Mouse (Mus musculus): ENCODE data around the gene Elovl6. TPM values are rescaled to one million over a fixed set of nuclear protein-coding genes. Genes with fewer than 3 reads are reported as not detected.

The Elovl6 gene
- polyA plus RNA-seq, 1 experiment from 2014 or later, result 48.7 TPM

- Histone ChIP-seq H3K27me3 (ENCODE audit: control insufficient read depth, insufficient read depth, low read length) (no peaks in the 10 kb centered on the region), H3K36me3 (replicated peaks; ENCODE audit: control insufficient read depth, insufficient read depth, low read depth, low read length) (no peaks in the 10 kb centered on the region), H3K4me3 (ENCODE audit: low read depth, low read length) (no peak overlapping the region), H3K4me2 (ENCODE audit: low read depth, low read length) (no peak overlapping the region), H3K9ac (replicated peaks; ENCODE audit: low read length) (no peak overlapping the region), H3K9me3 (replicated peaks; ENCODE audit: control insufficient read depth, low read length) (no peaks in the 10 kb centered on the region), H3K4me1 (ENCODE audit: control insufficient read depth, insufficient read depth, low read length) (no peaks in the 10 kb centered on the region), H3K27ac (replicated peaks; ENCODE audit: low read depth, low read length) (no peak overlapping the region)
- ATAC-seq (replicated peaks; ENCODE audit: insufficient number of reproducible peaks, low FRiP score, low TSS enrichment, low read depth), result no peak
- 85% methylated on average over 5 of the region's 5 CpGs for WGBS
- DNase-seq (ENCODE audit: low spot score), result no peak
Observed at GRCm38 (mm10) chr3:129583290-129583689, 51.1 kb downstream of the Elovl6 start.

DNA sequence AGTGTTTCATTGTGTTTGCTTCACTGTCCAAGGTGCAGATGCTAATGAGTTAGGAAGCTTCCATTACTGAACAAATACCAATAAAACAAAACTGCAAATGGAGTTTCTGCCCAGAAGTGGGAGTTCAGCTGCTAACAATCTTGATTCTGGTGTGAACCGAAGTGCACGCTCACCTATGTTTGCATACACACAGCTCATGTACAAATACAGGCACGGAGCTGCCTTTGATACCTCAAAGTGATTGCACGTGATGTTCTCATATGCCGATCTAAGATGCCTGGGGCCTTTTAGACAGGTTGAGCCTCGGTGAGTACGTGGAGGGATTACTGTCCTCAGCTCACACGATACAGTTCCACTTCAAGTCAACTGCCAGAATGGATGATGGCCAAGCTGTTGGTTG is 55.8 kb downstream of the Elovl6 start:
- H3K4me2 ChIP-seq (ENCODE audit: low read depth, low read length), result no peak overlapping the region
- H3K4me3 ChIP-seq (ENCODE audit: low read depth, low read length), result no peak overlapping the region
- no peaks in the 10 kb centered on the region for H3K27me3 ChIP-seq (ENCODE audit: control insufficient read depth, insufficient read depth, low read length)
- H3K36me3 ChIP-seq (replicated peaks; ENCODE audit: control insufficient read depth, insufficient read depth, low read depth, low read length), result no peaks in the 10 kb centered on the region
- 92% methylated on average over 8 of the region's 8 CpGs for WGBS
- H3K27ac ChIP-seq (replicated peaks; ENCODE audit: low read depth, low read length), result no peak overlapping the region
- no peaks in the 10 kb centered on the region for H3K9me3 ChIP-seq (replicated peaks; ENCODE audit: control insufficient read depth, low read length)
- no peak for ATAC-seq (replicated peaks; ENCODE audit: insufficient number of reproducible peaks, low FRiP score, low TSS enrichment, low read depth)
- no peaks in the 10 kb centered on the region for H3K4me1 ChIP-seq (ENCODE audit: control insufficient read depth, insufficient read depth, low read length)
- no peak overlapping the region for H3K9ac ChIP-seq (replicated peaks; ENCODE audit: low read length)
- no peak for DNase-seq (ENCODE audit: low spot score)

DNA sequence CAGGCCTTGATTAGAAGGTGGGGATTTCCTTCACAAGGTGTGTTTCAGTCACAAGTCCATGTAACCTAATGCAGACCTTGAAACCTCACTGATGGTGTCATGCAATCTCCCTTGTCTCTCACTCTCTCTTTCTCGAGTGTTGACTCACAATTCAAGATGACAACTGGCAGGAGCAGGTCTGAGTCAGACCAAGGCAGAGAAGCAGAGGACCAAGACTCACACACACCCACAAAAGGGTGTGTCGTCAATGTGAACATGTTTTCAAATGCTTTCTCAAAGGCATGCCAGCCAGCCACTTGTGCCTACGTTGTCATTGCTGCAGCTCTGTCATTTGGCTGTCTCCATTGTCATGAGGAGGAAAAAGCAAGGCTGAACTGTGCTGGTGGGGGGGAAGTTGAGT is 56.6 kb downstream of the Elovl6 start:
- Histone ChIP-seq H3K36me3 (replicated peaks; ENCODE audit: control insufficient read depth, insufficient read depth, low read depth, low read length) (no peaks in the 10 kb centered on the region), H3K27ac (replicated peaks; ENCODE audit: low read depth, low read length) (no peak overlapping the region), H3K4me2 (ENCODE audit: low read depth, low read length) (no peak overlapping the region), H3K27me3 (ENCODE audit: control insufficient read depth, insufficient read depth, low read length) (no peaks in the 10 kb centered on the region), H3K9ac (replicated peaks; ENCODE audit: low read length) (no peak overlapping the region), H3K9me3 (replicated peaks; ENCODE audit: control insufficient read depth, low read length) (no peaks in the 10 kb centered on the region), H3K4me1 (ENCODE audit: control insufficient read depth, insufficient read depth, low read length) (no peaks in the 10 kb centered on the region), H3K4me3 (ENCODE audit: low read depth, low read length) (no peak overlapping the region)
- DNase-seq (ENCODE audit: low spot score) (no peak), ATAC-seq (replicated peaks; ENCODE audit: insufficient number of reproducible peaks, low FRiP score, low TSS enrichment, low read depth) (no peak)
- 88% methylated on average over 3 of the region's 3 CpGs for WGBS

- ATAC-seq (replicated peaks; ENCODE audit: insufficient number of reproducible peaks, low FRiP score, low TSS enrichment, low read depth), result no peak
- H3K36me3 ChIP-seq (replicated peaks; ENCODE audit: control insufficient read depth, insufficient read depth, low read depth, low read length), result no peaks in the 10 kb centered on the region
Observed at GRCm38 (mm10) chr3:129589705-129590104, 57.5 kb downstream of the Elovl6 start.

DNA sequence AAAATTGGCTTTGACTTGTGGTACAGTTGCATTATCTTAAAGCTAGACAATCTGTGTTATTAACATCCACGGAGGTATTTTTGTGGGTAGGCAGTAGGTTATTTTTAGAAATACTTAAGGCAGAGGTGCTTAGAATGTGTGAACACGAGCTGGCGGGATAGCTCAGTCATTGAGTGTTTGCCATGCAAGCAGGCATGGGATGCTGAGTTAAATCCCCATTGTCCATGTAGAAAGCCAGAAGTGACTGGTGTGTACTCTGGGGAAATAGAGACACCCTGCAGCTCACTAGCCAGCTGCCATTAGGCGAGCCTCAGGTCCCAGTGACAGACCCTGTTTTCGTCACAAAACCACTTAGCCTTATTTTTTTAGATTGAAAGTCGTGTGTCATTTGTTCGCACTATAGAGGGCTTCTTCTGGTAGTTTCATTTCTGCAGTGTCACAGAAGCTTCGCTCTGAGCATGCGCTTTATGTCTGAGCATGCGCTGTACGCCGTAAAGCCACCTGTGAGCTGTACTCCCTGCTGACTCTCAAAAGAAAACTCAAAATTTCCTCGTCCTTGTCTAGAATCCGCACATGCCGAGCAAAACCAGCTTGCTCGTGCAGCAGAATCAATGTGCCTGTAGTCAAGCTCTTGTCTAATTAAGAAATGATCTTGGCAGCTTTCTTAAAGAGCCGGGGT is 58.5 kb downstream of the Elovl6 start:
- no peak overlapping the region for H3K27ac ChIP-seq (replicated peaks; ENCODE audit: low read depth, low read length)
- H3K9ac ChIP-seq (replicated peaks; ENCODE audit: low read length), result no peak overlapping the region
- H3K36me3 ChIP-seq (replicated peaks; ENCODE audit: control insufficient read depth, insufficient read depth, low read depth, low read length), result no peaks in the 10 kb centered on the region
- no peaks in the 10 kb centered on the region for H3K4me1 ChIP-seq (ENCODE audit: control insufficient read depth, insufficient read depth, low read length)
- H3K27me3 ChIP-seq (ENCODE audit: control insufficient read depth, insufficient read depth, low read length), result no peaks in the 10 kb centered on the region
- no peaks in the 10 kb centered on the region for H3K9me3 ChIP-seq (replicated peaks; ENCODE audit: control insufficient read depth, low read length)
- no peak for ATAC-seq (replicated peaks; ENCODE audit: insufficient number of reproducible peaks, low FRiP score, low TSS enrichment, low read depth)
- H3K4me2 ChIP-seq (ENCODE audit: low read depth, low read length), result no peak overlapping the region
- no peak overlapping the region for H3K4me3 ChIP-seq (ENCODE audit: low read depth, low read length)
- 85% methylated on average over 17 of the region's 17 CpGs for WGBS
- DNase-seq (ENCODE audit: low spot score), result no peak

More at GRCm38 (mm10) chr3:129589705-129590104, 57.5 kb downstream of the Elovl6 start:
- Histone ChIP-seq H3K4me2 (ENCODE audit: low read depth, low read length) (no peak overlapping the region), H3K27ac (replicated peaks; ENCODE audit: low read depth, low read length) (no peak overlapping the region), H3K9me3 (replicated peaks; ENCODE audit: control insufficient read depth, low read length) (no peaks in the 10 kb centered on the region), H3K4me3 (ENCODE audit: low read depth, low read length) (no peak overlapping the region), H3K4me1 (ENCODE audit: control insufficient read depth, insufficient read depth, low read length) (no peaks in the 10 kb centered on the region), H3K9ac (replicated peaks; ENCODE audit: low read length) (no peak overlapping the region), H3K27me3 (ENCODE audit: control insufficient read depth, insufficient read depth, low read length) (no peaks in the 10 kb centered on the region)
- 90% methylated on average over 10 of the region's 10 CpGs for WGBS
- DNase-seq (ENCODE audit: low spot score), result no peak

DNA sequence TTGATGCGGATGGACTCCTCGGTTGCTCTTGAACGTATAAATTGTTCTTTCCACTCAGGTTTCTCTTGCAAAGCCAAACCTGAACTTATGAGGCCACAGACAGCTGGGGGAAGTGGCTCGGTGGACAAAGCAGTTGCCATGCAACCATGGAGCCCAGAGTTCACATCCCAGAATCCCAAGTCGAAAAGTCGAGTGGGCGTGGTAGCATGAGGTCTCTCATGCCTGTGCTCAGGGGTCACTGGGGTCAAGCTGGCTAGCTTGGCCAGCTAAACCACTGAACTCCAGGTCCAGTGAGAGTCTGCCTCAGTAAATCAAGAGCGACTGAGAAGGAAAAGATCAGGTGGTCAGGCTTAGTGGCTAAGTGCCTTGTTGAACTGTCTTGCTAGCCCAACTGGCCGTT is 59.1 kb downstream of the Elovl6 start:
- Histone ChIP-seq H3K9me3 (replicated peaks; ENCODE audit: control insufficient read depth, low read length) (no peaks in the 10 kb centered on the region), H3K27ac (replicated peaks; ENCODE audit: low read depth, low read length) (no peak overlapping the region), H3K4me3 (ENCODE audit: low read depth, low read length) (no peak overlapping the region), H3K36me3 (replicated peaks; ENCODE audit: control insufficient read depth, insufficient read depth, low read depth, low read length) (no peaks in the 10 kb centered on the region), H3K9ac (replicated peaks; ENCODE audit: low read length) (no peak overlapping the region), H3K4me2 (ENCODE audit: low read depth, low read length) (no peak overlapping the region), H3K27me3 (ENCODE audit: control insufficient read depth, insufficient read depth, low read length) (no peaks in the 10 kb centered on the region), H3K4me1 (ENCODE audit: control insufficient read depth, insufficient read depth, low read length) (no peaks in the 10 kb centered on the region)
- ATAC-seq (replicated peaks; ENCODE audit: insufficient number of reproducible peaks, low FRiP score, low TSS enrichment, low read depth) (no peak), DNase-seq (ENCODE audit: low spot score) (no peak)
- WGBS, result 80% methylated on average over 9 of the region's 9 CpGs

- Histone ChIP-seq H3K36me3 (replicated peaks; ENCODE audit: control insufficient read depth, insufficient read depth, low read depth, low read length) (no peaks in the 10 kb centered on the region), H3K27me3 (ENCODE audit: control insufficient read depth, insufficient read depth, low read length) (no peaks in the 10 kb centered on the region), H3K4me2 (ENCODE audit: low read depth, low read length) (no peak overlapping the region), H3K4me1 (ENCODE audit: control insufficient read depth, insufficient read depth, low read length) (no peaks in the 10 kb centered on the region), H3K9me3 (replicated peaks; ENCODE audit: control insufficient read depth, low read length) (no peaks in the 10 kb centered on the region), H3K4me3 (ENCODE audit: low read depth, low read length) (no peak overlapping the region), H3K27ac (replicated peaks; ENCODE audit: low read depth, low read length) (no peak overlapping the region), H3K9ac (replicated peaks; ENCODE audit: low read length) (no peak overlapping the region)
- DNase-seq (ENCODE audit: low spot score) (no peak), ATAC-seq (replicated peaks; ENCODE audit: insufficient number of reproducible peaks, low FRiP score, low TSS enrichment, low read depth) (no peak)
- 91% methylated on average over 8 of the region's 8 CpGs for WGBS
Observed at GRCm38 (mm10) chr3:129591761-129592160, 59.6 kb downstream of the Elovl6 start.

- DNase-seq (ENCODE audit: low spot score) (no peak), ATAC-seq (replicated peaks; ENCODE audit: insufficient number of reproducible peaks, low FRiP score, low TSS enrichment, low read depth) (no peak)
- Histone ChIP-seq H3K27me3 (ENCODE audit: control insufficient read depth, insufficient read depth, low read length) (no peaks in the 10 kb centered on the region), H3K27ac (replicated peaks; ENCODE audit: low read depth, low read length) (no peak overlapping the region), H3K4me3 (ENCODE audit: low read depth, low read length) (no peak overlapping the region), H3K9ac (replicated peaks; ENCODE audit: low read length) (no peak overlapping the region), H3K4me1 (ENCODE audit: control insufficient read depth, insufficient read depth, low read length) (no peaks in the 10 kb centered on the region), H3K4me2 (ENCODE audit: low read depth, low read length) (no peak overlapping the region), H3K9me3 (replicated peaks; ENCODE audit: control insufficient read depth, low read length) (no peaks in the 10 kb centered on the region), H3K36me3 (replicated peaks; ENCODE audit: control insufficient read depth, insufficient read depth, low read depth, low read length) (no peaks in the 10 kb centered on the region)
- WGBS, result 92% methylated on average over 9 of the region's 9 CpGs
Observed at GRCm38 (mm10) chr3:129593001-129593400, 60.8 kb downstream of the Elovl6 start.

All from embryonic facial prominence, embryonic 11.5 days (tissue).